Mouse (Mus musculus) megakaryocyte-erythroid progenitor cell, adult 5-6 weeks (primary cell): ENCODE data around the gene Luzp2. TPM values are rescaled to one million over a fixed set of nuclear protein-coding genes. Genes with fewer than 3 reads are reported as not detected.

Source experiments
- ATAC-seq: replicated peaks from 2 replicates; pipeline ENCODE4 v1.8.0; 2016; ENCODE audit warnings: mild to moderate bottlenecking, inconsistent platforms; ENCODE audit not compliant: severe bottlenecking, poor library complexity, low FRiP score, low TSS enrichment
- total RNA-seq, 2 experiments: library from RNA; stranded (forward) in 1 of 2; stranded (reverse) in 1 of 2; fragments of 200-1000, 215-1000 nt in 1 of 2; fragments of >200 nt in 1 of 2; fragmentation: Nextera tagmentation in 1 of 2; gene quantifications; 2 replicates each; pipeline ENCODE4 v1.2.3; 2014 to 2017

Gene Luzp2
- total RNA-seq (2014; fragmentation: Nextera tagmentation), result not detected in 2 replicates
- not detected in 2 replicates for total RNA-seq (2017)

DNA sequence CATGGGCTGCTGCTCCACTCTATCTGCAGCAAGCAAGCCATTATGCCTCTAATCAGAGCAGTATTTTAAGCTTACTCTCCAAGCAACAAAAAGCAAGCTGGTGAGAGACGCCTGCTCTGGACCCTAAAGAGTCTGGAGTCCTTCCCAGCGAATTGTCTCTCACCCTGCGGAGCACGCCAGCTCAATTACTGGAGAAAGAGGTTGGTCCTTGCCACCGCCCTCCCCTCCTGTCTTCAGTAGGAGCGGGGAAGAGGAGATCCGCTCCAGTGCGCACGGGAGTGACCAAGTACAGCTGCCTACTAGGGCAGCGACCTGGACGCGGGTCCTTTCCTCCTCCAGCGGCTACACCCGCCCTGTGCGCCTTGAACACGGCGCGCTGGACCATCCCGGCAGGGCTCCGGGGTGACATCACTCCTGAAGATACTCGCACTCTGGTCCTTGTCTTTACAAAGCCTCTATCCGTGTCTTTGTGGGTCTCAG, at the start of gene Luzp2:
Gene Luzp2 (plus strand): TSS at position 127 of the 480 bp plus-strand sequence.
- ATAC-seq, result peak; percentile 37; the same call in 1 of the 2 replicates

GRCm38 (mm10) chr7:54787456-54787855, 47.8 kb upstream of the Luzp2 start:
- no peak for ATAC-seq

DNA sequence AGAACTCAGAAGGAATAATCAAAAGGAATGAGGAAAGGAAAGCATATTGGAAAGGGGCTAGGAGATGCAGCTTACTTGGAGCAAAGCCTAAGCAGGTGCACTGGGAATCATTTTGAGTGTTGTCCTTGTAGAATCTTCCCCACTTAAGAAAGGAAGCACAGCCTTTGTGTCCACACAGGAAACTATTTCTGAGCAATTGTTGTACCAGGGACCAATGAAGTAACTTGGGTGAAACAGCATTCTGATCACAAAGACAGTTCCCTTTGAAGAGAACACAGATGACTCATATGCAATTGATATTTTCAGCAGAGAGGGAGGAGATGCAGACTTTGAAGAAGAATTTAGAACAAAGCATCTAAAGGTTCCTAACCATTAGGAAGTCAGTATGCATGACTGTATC, 16.7 kb upstream of the Luzp2 start:
- no peak for ATAC-seq

GRCm38 (mm10) chr7:54828751-54829150, 6.5 kb upstream of the Luzp2 start:
- ATAC-seq, result no peak

DNA sequence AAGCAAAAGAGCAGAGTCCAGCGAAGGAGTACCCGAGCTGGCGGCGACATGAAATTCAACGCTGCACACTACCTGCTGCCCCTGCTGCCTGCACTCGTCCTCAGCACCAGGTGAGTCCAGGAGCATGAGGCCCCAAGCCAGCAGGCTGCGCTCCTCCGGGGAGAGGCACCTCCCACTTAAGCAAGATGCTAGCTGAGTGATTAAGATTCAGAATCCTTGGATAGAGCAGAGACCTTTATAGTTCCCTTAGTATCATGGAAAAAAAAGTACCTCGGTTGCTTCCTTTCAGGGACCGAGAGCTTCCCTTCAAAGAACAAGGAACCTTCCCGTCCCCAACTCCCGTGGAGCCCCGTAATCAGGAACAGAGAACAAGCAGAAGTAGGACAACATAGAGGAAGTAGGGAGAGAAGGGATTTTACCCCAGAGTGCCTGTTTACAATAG, 634 bp downstream of the Luzp2 start:
- ATAC-seq, result peak; percentile 47; the same call in 1 of the 2 replicates

DNA sequence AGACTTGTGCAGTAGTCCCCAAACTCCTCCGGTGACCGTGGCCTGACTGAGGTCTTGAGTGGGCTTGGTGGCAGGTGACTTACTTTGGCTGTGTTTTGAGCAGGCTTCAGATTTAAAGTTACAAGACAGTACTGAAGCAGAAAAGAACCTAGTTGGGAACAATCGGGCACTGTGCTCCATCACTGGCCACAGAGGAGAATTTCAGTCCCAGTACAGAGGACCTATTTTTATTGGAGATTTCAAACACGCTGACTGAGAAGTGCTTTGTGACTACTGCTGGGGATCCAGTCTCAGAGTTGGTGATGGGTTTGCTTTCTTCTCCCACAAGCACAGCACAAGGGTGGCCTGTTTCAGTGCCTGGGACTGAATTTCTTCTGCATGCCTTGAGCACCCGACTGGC, 1.1 kb downstream of the Luzp2 start:
- ATAC-seq, result no peak

- no peak for ATAC-seq
These were observed 7.6 kb downstream of the Luzp2 start for GRCm38 (mm10) chr7:54842807-54843335.

- peak; percentile 84 for ATAC-seq
These were observed 10.8 kb downstream of the Luzp2 start for GRCm38 (mm10) chr7:54845875-54846691.

GRCm38 (mm10) chr7:54846692-54847020, 11.4 kb downstream of the Luzp2 start:
- no peak for ATAC-seq

- no peak for ATAC-seq
These were observed 17.6 kb downstream of the Luzp2 start for GRCm38 (mm10) chr7:54852860-54853259.

DNA sequence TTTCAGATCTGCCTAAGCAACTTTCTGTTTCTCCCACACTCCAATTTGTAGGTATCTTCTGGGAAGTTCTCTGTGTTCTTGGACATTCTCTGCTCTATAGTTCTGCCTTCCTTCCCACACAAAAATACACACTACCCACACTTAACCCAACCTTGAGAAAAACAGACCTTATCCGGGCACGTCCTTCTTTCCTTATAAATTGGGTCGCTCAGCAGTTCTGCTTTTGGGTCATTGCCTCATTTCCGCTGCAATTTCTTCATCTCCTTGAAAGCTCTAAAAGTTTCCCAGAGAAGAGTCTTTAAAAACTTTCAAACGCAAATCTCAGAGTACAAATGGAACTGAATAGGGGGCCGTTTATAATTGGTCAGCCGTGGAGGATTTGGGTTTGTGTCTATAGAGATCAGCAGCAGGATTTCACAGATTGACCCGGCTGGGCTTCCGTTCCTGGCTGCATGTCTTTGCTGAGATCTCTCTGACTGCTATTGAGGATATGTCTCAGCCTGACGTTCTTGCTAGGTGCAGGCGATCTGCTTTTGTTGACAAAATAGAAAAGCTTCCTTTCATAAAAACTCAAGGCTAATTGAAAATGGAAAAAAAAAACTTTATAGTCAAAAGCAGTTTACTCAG, 26.0 kb downstream of the Luzp2 start:
- ATAC-seq, result no peak

DNA sequence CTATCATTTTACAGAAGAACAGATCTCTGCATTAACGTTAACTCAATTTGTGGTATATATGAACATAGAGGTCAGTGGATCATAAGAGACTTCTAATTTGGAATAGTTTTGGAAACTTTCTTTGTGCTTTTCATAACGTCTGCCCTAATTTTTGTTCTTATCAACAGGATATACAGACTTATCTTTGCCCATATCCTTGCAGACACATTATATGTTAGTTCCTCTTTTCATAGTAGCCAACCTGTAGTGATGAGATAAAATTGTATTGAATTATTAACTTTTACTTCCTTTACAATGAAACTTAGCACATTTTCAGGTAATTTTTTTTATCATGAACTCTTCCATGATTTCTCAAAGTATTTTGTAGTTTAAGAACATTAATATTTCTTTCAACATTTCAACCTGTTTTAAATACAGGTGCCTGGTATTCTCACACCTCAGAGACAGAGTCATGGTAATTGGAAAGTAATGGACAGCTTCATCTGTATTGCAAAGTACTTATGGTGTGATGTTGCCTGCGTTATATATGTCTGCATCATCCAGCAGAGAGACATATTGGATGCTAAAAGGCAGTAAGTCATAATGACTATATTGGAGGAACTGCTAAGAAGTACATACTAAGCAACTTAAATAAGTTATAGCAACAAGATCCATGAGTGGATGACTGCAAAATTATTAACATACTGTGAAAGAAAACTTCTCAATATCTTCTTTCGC, 43.8 kb downstream of the Luzp2 start:
- peak; percentile 86 for ATAC-seq

DNA sequence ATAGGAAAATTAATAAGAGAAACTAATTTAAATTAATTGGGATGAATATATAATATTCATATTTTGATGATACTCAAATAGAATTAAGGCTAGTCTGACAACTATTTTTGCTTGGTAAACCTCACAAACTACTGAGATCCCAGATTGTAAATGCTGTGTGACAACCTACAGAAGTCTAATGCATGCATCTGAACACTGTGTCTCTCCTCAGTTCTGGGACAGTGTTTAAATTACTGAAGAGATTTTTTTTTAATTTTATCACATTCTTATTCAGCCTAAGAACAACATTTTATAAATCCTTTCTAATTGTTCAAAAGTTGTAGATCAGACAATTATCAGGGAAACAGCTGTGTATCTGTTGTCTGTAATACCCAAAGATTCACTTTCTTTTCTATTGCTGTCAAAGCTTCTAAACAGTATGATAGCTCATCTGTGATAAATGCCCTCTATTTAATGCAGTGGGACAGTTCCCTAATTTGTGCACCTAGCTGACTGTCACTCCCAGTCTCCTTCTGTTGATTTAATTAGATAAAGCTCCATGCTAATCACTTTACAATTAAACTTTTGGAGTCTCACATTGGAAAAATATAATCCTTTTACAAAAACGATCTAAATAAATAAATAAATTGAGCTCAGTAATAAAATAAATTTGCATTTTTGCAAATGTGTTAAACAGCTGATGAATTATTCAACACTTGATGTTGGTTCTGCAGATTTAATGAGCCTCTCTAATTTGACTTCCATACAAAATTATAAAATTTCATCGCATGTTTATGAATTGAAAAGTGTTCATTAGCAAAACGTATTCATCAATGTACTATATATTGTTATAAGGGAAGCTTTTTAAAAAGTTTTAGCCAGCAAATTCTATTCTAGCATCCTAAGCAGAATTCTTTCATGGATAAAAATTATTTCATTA, 58.7 kb downstream of the Luzp2 start:
- ATAC-seq, result no peak

- ATAC-seq, result no peak
These were observed 63.3 kb downstream of the Luzp2 start for GRCm38 (mm10) chr7:54898589-54898988.

DNA sequence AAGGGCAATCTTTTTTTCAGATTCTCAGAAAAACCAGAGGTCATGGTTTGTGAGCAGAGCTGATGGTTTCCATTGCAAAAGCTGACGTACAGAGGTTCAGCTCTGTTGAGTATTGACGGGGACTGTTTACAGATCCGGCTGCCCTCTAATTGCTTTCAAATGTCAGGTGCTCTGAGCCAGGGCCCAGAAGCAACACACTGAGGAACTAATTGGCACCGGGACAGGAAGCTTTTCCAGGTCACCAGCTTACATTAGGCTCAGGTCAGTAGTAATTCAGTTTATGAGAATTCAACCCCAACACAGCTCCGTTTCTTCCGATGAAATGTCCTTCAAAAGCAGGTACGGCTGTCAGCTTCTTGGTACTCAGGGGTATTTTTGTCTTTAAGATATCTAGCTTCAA, 74.7 kb downstream of the Luzp2 start:
- ATAC-seq, result no peak

DNA sequence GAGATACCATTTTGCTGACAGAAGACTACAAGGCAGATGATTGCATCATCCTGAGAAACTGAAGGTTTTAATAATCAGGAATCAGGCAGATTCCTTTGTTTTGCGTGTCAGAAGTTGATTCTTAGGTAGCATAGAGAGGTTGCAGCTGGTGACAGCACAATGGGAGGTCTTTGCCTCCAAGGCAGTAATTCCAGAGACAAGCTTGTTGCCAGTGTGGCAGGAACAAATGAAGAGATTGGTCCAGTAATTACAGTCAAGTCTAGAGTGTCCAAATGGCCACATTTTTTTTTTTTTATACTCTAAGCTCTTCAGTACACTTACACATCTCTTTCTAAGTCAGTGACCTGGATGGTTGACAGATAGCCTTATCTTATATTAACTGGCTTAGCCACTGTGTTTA, 78.7 kb downstream of the Luzp2 start:
- ATAC-seq, result no peak

- no peak for ATAC-seq
These were observed 86.7 kb downstream of the Luzp2 start for GRCm38 (mm10) chr7:54921991-54922390.

DNA sequence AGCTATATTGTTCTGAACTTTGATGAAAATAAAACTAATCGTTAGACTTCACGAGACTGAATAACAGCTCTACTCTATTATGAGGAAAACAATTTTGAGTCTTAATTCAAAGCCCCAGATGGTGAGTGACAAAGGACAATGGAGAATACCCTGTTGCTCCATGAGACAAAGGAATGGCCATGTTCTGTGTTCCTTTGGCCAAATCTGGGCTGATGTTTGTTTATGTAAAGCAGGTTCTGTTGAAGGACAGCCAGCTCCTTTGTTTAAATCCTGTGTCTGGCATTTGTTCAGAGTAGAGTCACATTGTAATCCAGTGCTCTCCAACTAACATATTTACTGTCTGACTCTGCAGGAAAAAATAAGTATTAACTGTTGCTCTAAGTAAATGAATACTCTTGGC, 121.5 kb downstream of the Luzp2 start:
- ATAC-seq, result no peak

- ATAC-seq, result no peak
These were observed 127.4 kb downstream of the Luzp2 start for GRCm38 (mm10) chr7:54962678-54963077.
